Mouse (Mus musculus): ENCODE results near the gene Uap1. TPM values are rescaled to one million over a fixed set of nuclear protein-coding genes. Genes with fewer than 3 reads are reported as not detected.

The Uap1 gene
- 51.1 to 70.5 TPM (median 64.7 TPM) in 4 replicates for total RNA-seq (2023; ENCODE audit: inconsistent age)

DNA sequence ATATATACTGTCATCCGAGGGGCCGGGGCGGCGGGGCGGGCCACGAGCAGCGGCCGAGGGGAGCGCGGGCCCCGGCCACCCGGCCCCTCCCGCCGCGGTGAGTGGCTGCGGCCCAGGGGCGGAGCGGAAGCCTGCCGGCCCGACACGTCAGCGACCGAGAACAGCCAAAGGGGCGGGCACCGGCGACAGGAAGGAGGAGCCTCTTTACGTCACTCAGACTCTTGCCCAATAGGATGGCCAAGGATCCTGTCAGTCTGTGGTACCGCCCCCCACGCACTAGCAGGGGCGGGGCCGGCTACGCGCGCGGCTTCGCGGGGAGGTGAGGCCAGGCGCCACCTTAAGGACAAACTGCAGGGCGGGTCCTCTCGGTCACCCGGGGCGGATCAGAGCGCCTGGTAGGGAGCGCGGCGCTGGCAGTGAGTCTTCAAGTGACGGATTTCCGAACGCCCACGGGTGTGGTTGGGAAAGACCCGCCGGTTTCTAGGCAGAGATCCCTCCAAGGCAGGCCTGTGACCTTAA is at the start of gene Uap1:
Gene Uap1, minus strand, starts transcription at position 144 of the 519 bp plus-strand sequence.

DNA sequence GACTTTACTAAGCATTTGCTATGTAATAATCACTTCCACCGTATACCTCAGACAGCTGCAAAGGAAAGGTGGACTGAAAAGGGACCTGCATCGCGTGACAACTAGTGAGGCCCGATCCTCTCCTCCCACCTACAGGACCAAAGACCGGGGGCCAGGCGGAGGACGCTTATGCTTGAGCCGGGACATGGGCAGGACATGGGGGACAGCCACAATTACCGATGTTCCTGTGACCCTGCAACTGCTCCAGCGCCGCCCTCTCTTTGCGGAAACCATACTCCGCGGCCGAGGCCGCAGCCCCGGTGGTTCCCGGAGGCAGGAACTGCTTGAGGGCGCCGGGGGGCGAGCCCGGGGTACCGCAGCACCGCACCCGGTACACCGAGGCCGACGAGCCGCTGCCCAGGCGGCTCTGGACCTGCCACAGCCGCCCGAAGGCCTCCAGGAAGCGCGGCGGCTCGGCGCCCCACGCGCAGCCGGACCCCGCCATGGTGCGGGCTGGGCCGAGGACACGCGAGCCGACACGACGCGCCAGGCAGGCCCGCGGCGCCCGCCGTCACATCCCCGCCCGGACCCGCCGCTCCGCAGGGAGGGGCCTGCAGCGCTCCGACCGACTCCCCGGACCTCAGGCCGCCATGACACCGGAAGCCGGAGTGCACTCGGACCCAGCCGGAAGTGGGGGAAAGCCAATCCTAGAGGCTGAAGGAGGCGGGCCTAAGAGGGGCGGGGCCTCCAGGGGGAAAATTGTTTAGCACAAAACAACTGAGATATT is 40.2 kb upstream of the Uap1 start, which contains the start of gene Uhmk1:
Gene Uhmk1, minus strand, starts transcription at position 641 of the 766 bp plus-strand sequence.

DNA sequence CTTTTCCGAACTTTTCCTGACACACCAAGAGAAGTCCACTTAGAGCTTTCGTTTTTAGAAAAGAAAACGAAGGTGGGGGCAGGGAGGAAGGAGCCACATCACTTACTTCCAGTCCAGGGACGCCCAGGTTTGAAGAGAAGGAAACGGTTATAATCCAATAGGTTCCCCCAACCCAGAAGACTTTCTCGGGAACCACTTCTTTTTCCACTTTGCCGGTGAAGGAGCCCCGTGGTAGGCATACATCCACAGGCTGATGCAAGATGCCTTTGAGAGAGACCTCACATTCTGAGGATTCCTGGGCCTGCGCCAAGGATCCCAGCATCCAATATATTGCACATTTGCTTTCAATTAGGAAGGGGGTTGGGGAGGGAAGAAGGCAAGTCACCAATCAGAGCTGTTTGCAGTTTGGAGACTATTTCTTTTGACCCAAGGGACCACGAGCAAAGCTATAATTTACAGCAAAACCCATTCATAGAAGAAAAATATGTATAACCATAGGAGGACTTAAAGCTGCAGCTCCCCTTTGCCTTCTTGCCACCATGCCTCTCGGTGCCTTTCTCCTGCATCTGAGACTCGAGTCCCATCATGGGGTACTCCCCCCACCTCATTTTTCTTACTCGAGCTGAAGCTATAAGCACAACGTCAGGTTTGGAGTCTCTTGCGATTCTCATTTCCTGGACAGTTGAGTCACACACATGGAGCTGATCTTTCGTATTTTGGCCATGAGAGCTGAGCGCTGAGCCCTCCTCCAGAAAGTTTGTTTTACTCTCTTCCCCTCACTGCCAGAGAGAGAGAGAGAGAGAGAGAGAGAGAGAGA is 64.0 kb downstream of the Uap1 start, which contains the start of gene Ddr2:
Gene Ddr2, minus strand, starts transcription at position 247 of the 817 bp plus-strand sequence.

Other genes with a start within 250 kb of the Uap1 start
- gene Ccdc190, start 246.3 kb downstream of the Uap1 start, total RNA-seq (2023; ENCODE audit: inconsistent age) = not detected in 4 replicates
- gene Hsd17b7, start 205.7 kb downstream of the Uap1 start, total RNA-seq (2023; ENCODE audit: inconsistent age) = 6.8 to 13.5 TPM (median 10.1 TPM) in 4 replicates
- gene Ddr2, start 64.2 kb downstream of the Uap1 start, total RNA-seq (2023; ENCODE audit: inconsistent age) = 0.09 to 0.29 TPM in 2 of 4 replicates, not detected in the others
- gene Uhmk1, start 40.4 kb upstream of the Uap1 start, total RNA-seq (2023; ENCODE audit: inconsistent age) = 62.7 to 66.6 TPM (median 64.7 TPM) in 4 replicates
- not detected in 4 replicates for gene Sh2d1b2, start 57.8 kb upstream of the Uap1 start, total RNA-seq (2023; ENCODE audit: inconsistent age)
- 0.96 to 2.0 TPM (median 1.1 TPM) in 4 replicates for gene Sh2d1b1, start 102.4 kb upstream of the Uap1 start, total RNA-seq (2023; ENCODE audit: inconsistent age)
- 0.27 TPM in 1 of 4 replicates, not detected in the others for gene Gm7694, start 131.4 kb upstream of the Uap1 start, total RNA-seq (2023; ENCODE audit: inconsistent age)
- gene Spata46, start 133.8 kb upstream of the Uap1 start, total RNA-seq (2023; ENCODE audit: inconsistent age) = not detected in 4 replicates

All from B cell, adult (primary cell).